Mouse (Mus musculus): Measurements from ENCODE around the gene Aldh3a2.

- TF ChIP-seq EP300 (IDR thresholded peaks at IDR 0.05; ENCODE audit: low read depth): no peak
- TF ChIP-seq CTCF (IDR thresholded peaks at IDR 0.05; ENCODE audit: low read depth): no peak
Observed at GRCm38 (mm10) chr11:61268626-61269349, 1.5 kb upstream of the Aldh3a2 start.

All from liver, embryonic 14.5 days (tissue).